Mouse (Mus musculus): ENCODE measurements around the gene Maats1.

Maats1 gene

DNA sequence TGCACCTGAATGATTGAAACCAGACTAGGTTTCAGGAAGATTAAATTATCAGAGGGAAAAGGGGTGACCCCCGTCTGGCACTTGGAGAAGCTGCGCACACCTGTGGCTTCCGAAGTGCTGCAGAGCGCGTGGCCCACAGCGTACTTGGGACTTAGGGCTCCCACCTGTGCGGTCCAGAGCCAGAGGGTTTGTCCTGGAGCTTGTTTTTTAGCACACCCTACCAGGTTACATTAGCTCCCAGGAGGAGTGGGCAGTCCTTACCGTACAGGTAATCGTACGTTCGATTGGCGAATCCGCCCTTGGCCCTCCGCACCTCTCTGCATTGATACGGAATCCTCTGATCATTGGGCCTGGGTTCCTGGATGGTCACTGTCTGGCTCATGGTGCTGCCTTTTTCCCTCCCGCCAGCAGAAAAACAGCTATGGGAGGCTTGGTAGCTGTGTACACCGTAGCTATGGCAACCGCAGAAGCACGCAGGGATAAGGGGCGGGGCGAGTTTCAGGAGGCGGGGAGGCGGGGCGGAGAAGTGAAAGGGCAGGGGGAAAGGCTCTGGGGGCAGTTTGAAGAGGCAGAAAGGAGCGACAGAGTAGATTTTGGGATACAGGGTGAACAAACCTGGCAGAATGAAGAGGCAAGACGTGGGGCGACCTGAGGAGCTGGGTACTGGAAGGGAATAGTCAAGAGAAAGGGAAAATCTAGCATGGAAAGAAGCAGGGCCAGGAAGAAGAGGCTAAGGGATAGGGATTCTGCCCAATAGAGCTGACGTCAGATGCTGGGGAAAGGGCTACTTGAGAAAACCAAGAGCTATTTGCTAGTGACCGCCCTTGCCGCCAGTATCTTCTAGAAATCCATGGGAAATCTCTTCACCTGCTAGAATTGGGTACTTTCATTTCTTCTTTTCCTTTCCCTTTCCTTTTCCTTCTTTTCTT lies at the start of gene Maats1:
TSS of gene Maats1 (minus strand) at position 748 of the 929 bp plus-strand sequence.
- DNase-seq (ENCODE audit: low read depth, low spot score): peak; percentile 47
- Histone ChIP-seq H3K36me3 (ENCODE audit: control insufficient read depth, insufficient read depth, low read length, poor library complexity, severe bottlenecking) (no peaks in the 10 kb centered on the region), H3K27me3 (ENCODE audit: control insufficient read depth, insufficient read depth, low read length, poor library complexity, severe bottlenecking) (no peaks in the 10 kb centered on the region)

DNA sequence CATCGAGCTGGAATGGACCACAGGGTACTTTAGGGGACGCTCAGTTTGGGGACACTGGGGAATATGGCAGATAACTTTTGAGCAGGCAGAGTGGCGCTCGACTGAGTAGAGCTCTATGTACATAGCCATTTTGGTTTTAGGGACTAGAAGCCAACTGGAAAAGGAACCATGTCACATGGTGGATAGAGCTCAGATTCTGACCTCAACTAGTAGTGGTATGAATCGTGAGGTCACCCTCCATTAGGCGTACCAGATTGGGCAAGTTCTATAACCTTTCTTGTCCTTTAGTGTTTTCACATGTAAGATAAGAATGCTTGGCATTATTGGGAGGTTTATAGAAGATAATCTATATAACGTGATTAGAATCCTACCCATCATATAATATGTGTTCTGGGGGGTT lies 48.4 kb upstream of the Maats1 start:
- H3K36me3 ChIP-seq (ENCODE audit: control insufficient read depth, insufficient read depth, low read length, poor library complexity, severe bottlenecking): no peaks in the 10 kb centered on the region
- DNase-seq (ENCODE audit: low read depth, low spot score): no peak
- no peaks in the 10 kb centered on the region for H3K27me3 ChIP-seq (ENCODE audit: control insufficient read depth, insufficient read depth, low read length, poor library complexity, severe bottlenecking)

DNA sequence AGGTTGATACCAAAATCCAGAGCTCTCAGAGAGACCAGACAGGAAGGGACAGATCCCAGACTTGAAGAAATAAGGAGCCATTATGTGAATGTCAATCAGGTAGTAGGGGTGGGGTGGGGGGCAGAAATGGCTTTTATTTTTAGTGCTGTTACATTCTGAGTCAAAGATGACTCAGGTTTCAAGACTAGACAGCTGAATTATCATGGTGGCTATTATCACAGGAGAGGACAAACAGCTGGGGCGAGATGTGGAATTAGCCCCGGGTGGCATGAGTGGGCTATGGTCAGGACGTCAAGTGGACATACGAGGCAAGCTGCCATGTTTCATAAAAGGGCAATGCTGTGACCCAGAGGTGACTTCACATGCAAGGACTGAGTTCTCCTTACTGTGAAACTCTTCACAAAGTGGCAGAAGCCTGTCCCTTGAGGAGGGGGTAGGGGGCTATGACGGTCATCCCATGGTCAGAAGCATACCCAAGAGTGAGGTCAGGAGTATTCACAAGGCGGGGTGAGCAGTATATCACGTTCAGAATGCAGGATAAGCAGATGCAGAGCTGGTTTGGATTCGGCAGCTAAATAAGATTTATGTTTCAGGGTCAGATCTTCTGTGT lies 47.4 kb upstream of the Maats1 start:
- no peak for DNase-seq (ENCODE audit: low read depth, low spot score)
- Histone ChIP-seq H3K36me3 (ENCODE audit: control insufficient read depth, insufficient read depth, low read length, poor library complexity, severe bottlenecking) (no peaks in the 10 kb centered on the region), H3K27me3 (ENCODE audit: control insufficient read depth, insufficient read depth, low read length, poor library complexity, severe bottlenecking) (no peaks in the 10 kb centered on the region)

DNA sequence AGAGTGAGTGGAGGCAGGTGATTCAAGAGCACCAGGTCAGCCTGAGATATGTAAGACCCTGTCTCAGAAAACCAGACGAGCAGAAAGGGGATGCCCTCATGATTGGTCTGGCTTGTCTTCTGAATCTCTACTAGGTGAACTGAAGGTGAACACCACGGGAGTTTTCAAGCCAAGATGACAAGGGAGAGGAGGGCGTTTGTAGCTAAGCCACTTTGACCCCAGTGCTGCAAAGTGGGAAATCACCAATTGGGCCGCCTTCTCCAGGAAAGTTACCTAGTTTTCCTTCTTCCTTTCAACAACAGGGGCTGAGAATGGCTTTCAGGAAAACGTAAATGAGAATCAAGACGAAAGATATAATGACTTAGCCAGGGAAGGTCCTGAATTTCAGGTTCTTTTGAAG lies 46.8 kb upstream of the Maats1 start:
- no peaks in the 10 kb centered on the region for H3K27me3 ChIP-seq (ENCODE audit: control insufficient read depth, insufficient read depth, low read length, poor library complexity, severe bottlenecking)
- no peaks in the 10 kb centered on the region for H3K36me3 ChIP-seq (ENCODE audit: control insufficient read depth, insufficient read depth, low read length, poor library complexity, severe bottlenecking)
- DNase-seq (ENCODE audit: low read depth, low spot score): no peak

DNA sequence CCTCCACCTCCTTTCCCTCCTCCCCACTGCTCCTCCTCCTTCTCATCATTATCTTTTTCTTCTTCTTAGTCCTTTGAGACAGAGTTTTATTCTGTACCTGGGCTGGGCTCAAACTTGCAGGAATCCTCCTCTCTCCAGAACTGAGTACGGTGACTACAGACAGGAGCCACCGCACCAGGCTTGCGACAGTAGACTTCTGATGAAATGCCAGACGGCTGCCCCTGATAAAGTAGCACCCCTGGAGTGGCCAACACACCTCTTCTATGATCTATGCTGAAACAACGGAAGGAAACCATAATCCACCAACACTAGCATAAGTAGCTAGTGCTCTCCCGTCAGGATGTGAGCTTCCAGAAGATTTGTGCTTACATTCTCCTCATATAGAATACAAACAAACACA lies 45.4 kb upstream of the Maats1 start:
- no peaks in the 10 kb centered on the region for H3K27me3 ChIP-seq (ENCODE audit: control insufficient read depth, insufficient read depth, low read length, poor library complexity, severe bottlenecking)
- H3K36me3 ChIP-seq (ENCODE audit: control insufficient read depth, insufficient read depth, low read length, poor library complexity, severe bottlenecking): no peaks in the 10 kb centered on the region
- no peak for DNase-seq (ENCODE audit: low read depth, low spot score)

DNA sequence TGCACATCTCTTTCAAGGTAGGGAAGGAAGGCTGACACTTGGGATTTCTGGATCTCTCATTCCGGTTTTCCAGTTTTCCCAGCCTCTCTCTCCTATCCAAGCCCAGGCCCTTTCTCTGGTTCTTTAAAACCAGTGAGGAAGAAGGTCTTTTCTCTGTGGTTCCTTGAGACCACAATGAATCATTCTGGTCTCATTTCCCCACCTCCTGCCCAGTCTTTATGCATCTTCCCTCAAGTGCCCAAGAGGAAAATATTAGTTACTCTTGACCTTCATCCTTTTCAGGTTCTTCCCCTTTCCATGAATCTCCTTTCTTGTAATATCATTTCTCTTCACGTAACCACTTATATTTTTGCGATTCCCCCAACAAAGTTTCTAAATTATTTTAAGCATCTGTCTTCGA lies 43.8 kb upstream of the Maats1 start:
- no peaks in the 10 kb centered on the region for H3K36me3 ChIP-seq (ENCODE audit: control insufficient read depth, insufficient read depth, low read length, poor library complexity, severe bottlenecking)
- H3K27me3 ChIP-seq (ENCODE audit: control insufficient read depth, insufficient read depth, low read length, poor library complexity, severe bottlenecking): no peaks in the 10 kb centered on the region
- no peak for DNase-seq (ENCODE audit: low read depth, low spot score)

DNA sequence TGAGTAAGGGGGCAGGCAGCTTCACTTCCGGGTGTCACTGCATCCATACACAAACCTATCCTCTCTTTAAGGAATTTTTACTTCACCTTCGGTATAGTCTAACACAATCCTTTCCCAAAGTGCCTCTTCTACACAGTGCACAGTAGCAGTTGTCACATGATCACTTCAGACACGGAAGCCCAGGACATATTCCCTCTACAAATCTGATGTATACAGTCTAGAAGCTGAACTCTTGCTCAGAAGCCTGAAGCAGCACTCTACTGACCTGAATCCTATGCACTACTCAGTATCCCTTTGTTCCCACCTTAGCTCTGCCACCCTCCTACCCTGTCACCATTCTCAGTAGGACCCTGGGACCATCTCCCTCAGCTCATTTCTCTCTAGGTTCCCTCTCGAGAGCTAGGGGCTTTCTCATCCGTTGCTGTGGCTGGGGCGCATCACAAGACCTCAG lies 43.3 kb upstream of the Maats1 start:
- no peak for DNase-seq (ENCODE audit: low read depth, low spot score)
- H3K27me3 ChIP-seq (ENCODE audit: control insufficient read depth, insufficient read depth, low read length, poor library complexity, severe bottlenecking): no peaks in the 10 kb centered on the region
- no peaks in the 10 kb centered on the region for H3K36me3 ChIP-seq (ENCODE audit: control insufficient read depth, insufficient read depth, low read length, poor library complexity, severe bottlenecking)

DNA sequence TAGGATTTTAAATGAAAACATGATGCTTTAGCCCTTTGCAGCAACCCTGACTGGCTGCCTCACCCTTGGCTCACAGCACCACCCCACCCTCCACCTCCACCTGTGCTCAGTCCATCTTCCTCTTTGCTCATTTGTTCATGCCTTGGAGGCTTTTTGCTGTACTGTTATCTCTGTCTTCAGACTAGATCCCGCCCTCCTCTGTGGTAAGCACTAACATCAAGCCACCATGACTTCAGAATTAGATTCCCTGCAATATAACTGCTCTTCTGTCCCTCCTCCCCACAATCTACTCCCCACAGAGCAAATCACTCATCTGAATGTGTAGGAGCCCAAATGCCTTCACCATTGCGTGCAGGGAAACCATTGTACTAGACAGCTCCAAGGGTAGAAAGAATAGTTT lies 41.7 kb upstream of the Maats1 start:
- Histone ChIP-seq H3K27me3 (ENCODE audit: control insufficient read depth, insufficient read depth, low read length, poor library complexity, severe bottlenecking) (no peaks in the 10 kb centered on the region), H3K36me3 (ENCODE audit: control insufficient read depth, insufficient read depth, low read length, poor library complexity, severe bottlenecking) (no peaks in the 10 kb centered on the region)
- DNase-seq (ENCODE audit: low read depth, low spot score): no peak

DNA sequence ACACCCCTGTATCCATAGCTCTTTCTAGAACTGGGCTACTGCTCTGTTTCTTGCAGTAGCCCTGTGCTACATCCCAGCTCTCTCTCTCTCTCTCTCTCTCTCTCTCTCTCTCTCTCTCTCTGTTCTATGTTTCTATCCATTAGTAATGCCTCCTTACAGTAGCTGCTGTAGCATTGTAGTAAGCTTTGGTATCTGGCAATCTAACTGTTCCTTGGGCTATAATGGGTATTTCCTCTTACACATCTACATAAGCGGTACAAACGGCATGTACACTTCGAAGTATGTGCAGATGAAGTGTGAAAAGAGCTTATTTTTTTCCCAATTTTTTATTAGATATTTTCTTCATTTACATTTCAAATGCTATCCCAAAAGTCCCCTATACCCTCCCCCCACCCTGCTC lies 38.0 kb upstream of the Maats1 start:
- Histone ChIP-seq H3K36me3 (ENCODE audit: control insufficient read depth, insufficient read depth, low read length, poor library complexity, severe bottlenecking) (no peaks in the 10 kb centered on the region), H3K27me3 (ENCODE audit: control insufficient read depth, insufficient read depth, low read length, poor library complexity, severe bottlenecking) (no peaks in the 10 kb centered on the region)
- no peak for DNase-seq (ENCODE audit: low read depth, low spot score)

DNA sequence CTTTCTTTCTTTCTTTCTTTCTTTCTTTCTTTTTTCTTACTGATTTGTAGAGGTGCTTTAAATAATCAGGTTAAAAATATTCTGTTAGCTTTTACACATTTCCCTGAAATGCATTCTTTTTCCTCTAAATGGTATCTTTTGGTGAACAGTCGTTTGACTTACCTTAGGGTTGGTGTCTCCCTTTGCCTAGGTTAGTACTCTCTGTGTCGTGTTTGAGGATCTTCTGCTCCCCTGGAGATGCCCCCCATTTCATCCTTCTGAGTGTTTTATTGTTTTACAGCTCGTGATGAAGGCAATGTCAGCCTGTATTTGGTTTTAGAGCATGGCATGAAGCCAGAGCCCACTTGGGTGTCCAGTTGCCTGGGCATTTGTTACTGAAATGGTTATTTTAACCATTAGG lies 37.5 kb upstream of the Maats1 start:
- Histone ChIP-seq H3K27me3 (ENCODE audit: control insufficient read depth, insufficient read depth, low read length, poor library complexity, severe bottlenecking) (no peaks in the 10 kb centered on the region), H3K36me3 (ENCODE audit: control insufficient read depth, insufficient read depth, low read length, poor library complexity, severe bottlenecking) (no peaks in the 10 kb centered on the region)
- no peak for DNase-seq (ENCODE audit: low read depth, low spot score)

DNA sequence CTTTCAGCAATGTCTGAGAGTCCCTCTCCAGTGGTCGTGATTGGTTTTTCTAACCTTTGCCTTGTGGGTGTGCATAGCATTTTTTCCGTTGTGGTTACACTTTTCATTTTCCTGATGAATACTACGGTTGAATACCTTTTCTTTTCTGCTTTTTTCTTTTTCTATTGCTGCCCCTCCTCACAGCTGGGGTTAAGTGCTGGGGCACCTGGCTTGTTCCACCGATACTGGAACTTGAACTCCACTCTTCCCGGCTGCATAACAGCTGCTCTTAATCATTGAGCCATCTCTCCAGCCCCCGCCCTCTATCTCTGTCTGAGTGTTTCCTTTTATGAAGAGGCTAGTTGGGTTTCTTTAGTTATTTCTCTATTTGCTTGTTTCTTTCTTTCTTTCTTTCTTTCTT lies 37.1 kb upstream of the Maats1 start:
- H3K27me3 ChIP-seq (ENCODE audit: control insufficient read depth, insufficient read depth, low read length, poor library complexity, severe bottlenecking): no peaks in the 10 kb centered on the region
- DNase-seq (ENCODE audit: low read depth, low spot score): no peak
- no peaks in the 10 kb centered on the region for H3K36me3 ChIP-seq (ENCODE audit: control insufficient read depth, insufficient read depth, low read length, poor library complexity, severe bottlenecking)

DNA sequence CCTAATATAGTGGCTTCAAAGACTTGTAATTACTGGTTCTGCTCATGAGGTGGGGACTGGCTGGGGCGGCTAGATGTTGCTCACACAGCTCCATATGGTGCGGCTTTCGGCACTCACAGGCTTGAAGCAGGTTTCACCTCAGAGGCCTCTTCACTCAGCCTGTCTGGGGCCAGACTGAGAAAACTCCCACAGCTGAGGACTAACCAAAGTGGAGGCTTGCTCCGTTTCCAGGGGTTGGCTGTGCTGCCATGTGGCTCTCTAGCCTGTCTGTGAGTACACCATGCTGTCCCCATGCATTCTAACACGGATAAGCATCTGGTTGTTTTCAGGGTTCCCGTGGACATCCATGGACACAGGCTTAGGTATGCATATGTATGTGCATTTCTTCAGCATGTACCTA lies 36.6 kb upstream of the Maats1 start:
- Histone ChIP-seq H3K36me3 (ENCODE audit: control insufficient read depth, insufficient read depth, low read length, poor library complexity, severe bottlenecking) (no peaks in the 10 kb centered on the region), H3K27me3 (ENCODE audit: control insufficient read depth, insufficient read depth, low read length, poor library complexity, severe bottlenecking) (no peaks in the 10 kb centered on the region)
- DNase-seq (ENCODE audit: low read depth, low spot score): no peak

DNA sequence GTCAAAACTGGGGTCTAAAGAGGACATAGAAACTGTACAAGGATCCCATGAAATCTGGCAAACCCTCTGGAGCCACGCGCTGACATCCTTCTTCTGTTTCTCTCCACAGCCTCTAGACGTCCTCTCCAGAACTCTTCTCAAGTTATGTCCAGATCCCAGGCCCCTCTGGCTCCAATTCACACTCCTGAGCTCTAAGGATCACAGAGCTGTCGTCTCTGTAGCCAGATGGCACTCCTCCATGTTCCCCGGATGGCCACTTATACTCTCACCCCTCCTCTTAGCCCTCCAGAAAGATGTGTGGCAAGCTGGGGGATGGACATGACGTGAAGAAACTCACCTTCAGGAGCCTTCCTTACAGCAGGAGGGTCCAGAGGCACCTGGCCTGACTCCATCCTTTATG lies 35.6 kb upstream of the Maats1 start:
- Histone ChIP-seq H3K36me3 (ENCODE audit: control insufficient read depth, insufficient read depth, low read length, poor library complexity, severe bottlenecking) (no peaks in the 10 kb centered on the region), H3K27me3 (ENCODE audit: control insufficient read depth, insufficient read depth, low read length, poor library complexity, severe bottlenecking) (no peaks in the 10 kb centered on the region)
- DNase-seq (ENCODE audit: low read depth, low spot score): no peak

DNA sequence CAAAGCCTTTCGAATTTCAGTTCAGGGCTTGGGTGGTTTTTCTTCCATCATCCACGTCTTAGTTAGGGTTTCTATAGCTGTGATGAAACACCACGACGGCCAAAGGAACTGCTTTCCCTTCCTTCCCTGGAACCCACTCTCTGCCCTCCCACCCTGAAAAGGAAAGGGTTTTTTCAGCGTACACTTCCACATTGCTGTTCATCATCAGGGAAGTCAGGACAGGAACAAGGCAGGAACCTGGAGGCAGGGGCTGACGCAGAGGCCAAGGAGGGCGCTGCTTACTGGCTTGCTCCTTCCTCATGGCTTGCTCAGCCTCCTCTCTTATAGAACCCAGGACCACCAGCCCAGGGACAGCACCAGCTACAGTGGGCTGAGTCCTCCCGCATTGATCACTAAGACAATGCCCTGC lies 34.9 kb upstream of the Maats1 start:
- no peaks in the 10 kb centered on the region for H3K36me3 ChIP-seq (ENCODE audit: control insufficient read depth, insufficient read depth, low read length, poor library complexity, severe bottlenecking)
- DNase-seq (ENCODE audit: low read depth, low spot score): no peak
- H3K27me3 ChIP-seq (ENCODE audit: control insufficient read depth, insufficient read depth, low read length, poor library complexity, severe bottlenecking): no peaks in the 10 kb centered on the region

DNA sequence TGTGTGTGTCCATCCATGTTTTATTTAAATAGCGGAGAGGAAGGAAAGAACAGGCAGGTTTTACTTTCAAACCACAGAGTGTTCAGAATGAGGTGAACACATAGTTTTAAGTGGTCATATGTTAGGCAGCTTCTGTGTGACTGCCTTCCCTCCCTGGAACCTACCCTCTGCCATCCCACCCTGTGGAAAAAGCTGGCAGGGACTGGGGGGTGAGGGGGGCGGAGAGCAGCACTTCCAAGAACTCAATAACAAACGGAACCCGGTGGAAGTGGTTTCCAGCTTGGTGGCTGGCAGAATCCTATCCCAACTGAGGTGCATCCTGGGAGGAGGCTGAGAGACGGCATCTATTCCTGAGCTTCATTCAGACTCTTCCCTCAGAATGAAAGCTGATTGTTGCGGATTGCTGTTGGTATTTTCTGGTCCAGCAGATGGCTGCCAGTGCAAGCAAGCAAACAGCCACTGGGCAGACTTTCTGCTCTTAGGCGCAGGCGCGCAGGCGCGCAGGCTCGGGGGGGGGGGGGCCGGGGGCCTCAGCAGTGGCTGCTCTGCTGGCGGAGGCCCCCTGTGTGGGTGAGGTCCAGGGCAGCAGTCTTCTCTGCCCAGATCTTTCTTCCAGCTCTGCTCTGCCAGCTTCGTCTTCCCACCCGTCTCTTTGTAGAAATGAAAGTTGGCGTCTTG lies 34.4 kb upstream of the Maats1 start:
- Histone ChIP-seq H3K36me3 (ENCODE audit: control insufficient read depth, insufficient read depth, low read length, poor library complexity, severe bottlenecking) (no peaks in the 10 kb centered on the region), H3K27me3 (ENCODE audit: control insufficient read depth, insufficient read depth, low read length, poor library complexity, severe bottlenecking) (no peaks in the 10 kb centered on the region)
- peak; percentile 66 for DNase-seq (ENCODE audit: low read depth, low spot score)

Data from splenic B cell, adult 2 months (primary cell).